Mouse (Mus musculus) cerebellum, adult 2 months (tissue): Measurements from ENCODE around the gene Pigf.

Source experiments
- CTCF ChIP-seq: fragments of 200-500 bp; IDR thresholded peaks from 2 replicates; pipeline ENCODE4 v1.5.1; 2011; ENCODE audit warnings: low read depth, mild to moderate bottlenecking, control low read depth, low read length, moderate library complexity, borderline replicate concordance; ENCODE audit not compliant: insufficient read depth
- POLR2A ChIP-seq: fragments of 200-500 bp; IDR thresholded peaks from 2 replicates; pipeline ENCODE4 v1.6.1; 2011; ENCODE audit warnings: low read length, control low read depth, borderline replicate concordance; ENCODE audit not compliant: insufficient read depth

DNA sequence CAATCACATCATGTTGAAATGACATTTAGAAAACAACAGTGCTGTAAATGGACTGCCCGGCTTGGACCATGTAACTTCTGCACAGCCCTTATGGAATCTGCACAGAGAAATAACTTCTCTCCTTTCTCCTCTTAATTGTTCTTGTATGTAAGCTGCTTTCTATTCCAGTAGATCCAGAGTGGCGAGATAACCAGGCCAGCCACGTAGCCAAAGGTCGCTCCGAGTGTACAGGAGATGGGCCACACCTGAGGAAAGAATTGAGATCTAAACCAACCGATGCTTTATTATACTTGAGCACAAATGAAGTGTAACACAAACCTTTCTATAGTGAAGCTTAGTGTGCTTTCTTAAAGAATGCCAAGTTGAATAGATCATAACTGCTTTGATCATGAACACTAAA is 27.9 kb downstream of the Pigf start:
- no peak for TF ChIP-seq POLR2A
- TF ChIP-seq CTCF = no peak
